Comparison of ENCODE assay signal across 8 mouse cellular contexts in the genomic region with DNA sequence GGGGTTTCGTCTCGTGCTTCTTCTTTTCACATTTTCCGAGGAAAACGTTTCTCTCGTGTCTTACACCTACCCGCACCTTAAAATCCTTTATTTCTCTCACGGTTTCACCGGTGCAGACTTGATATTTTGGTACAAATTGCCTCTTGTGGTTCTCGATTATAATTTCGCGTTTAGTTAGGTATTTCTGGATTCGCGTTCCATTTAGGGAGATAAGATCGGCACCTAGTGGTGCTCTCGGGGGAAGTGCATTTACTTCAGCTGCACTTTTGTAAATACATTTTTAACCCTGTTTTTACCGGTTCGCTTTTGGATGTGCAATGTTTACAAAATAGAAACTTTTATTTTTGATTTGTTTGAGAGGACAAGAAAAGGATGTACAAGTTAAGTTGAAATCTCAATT. TPM values are rescaled to one million over a fixed set of nuclear protein-coding genes. Genes with fewer than 3 reads are reported as not detected.
DNase-seq lines count a peak whose midpoint lies in the region; ATAC-seq and TF ChIP-seq lines count a peak whose summit lies in the region.

No protein-coding gene starts in this region.

- no peak; the same call in 1 of the 2 replicates for ATAC-seq in lung, embryonic 15.5 days (ENCODE audit: borderline replicate concordance, extremely low read depth, low FRiP score, low TSS enrichment)
- no peak for ATAC-seq in stomach, embryonic 14.5 days (ENCODE audit: insufficient number of reproducible peaks, insufficient read depth, low FRiP score, low read depth)

- H3K27me3 ChIP-seq in lung, embryonic 15.5 days, result no peaks in the 10 kb centered on the region
- no peaks in the 10 kb centered on the region for H3K27me3 ChIP-seq in stomach, embryonic 14.5 days (ENCODE audit: control insufficient read depth, insufficient read depth, low read length)

- H3K9ac ChIP-seq in lung, embryonic 15.5 days, result peak overlapping the region; percentile 62; the same call in 1 of the 2 replicates
- peak overlapping the region; percentile 41; the same call in 1 of the 2 replicates for H3K9ac ChIP-seq in stomach, embryonic 14.5 days (replicated peaks; ENCODE audit: low read depth, low read length)

- TF ChIP-seq CTCF in embryonic fibroblast, embryonic 13.5 days (IDR thresholded peaks at IDR 0.05; ENCODE audit: borderline replicate concordance, insufficient read depth, low read length), result no peak

- TF ChIP-seq POLR2A in embryonic fibroblast, embryonic 13.5 days (IDR thresholded peaks at IDR 0.05; ENCODE audit: low read depth, low read length), result no peak

- WGBS in lung, embryonic 15.5 days, result 3% methylated on average over 17 of the region's 17 CpGs
- WGBS in stomach, embryonic 14.5 days, result 2% methylated on average over 17 of the region's 17 CpGs

- peaks cover 9% of the 10 kb centered on the region for H3K36me3 ChIP-seq in lung, embryonic 15.5 days
- H3K36me3 ChIP-seq in stomach, embryonic 14.5 days (ENCODE audit: control insufficient read depth, insufficient read depth, low read length), result peaks cover 4% of the 10 kb centered on the region; the same call in 1 of the 2 replicates

- H3K27ac ChIP-seq in lung, embryonic 15.5 days, result peak overlapping the region; percentile 99
- H3K27ac ChIP-seq in embryonic fibroblast, embryonic 13.5 days (ENCODE audit: insufficient read depth, low read length), result peak overlapping the region; percentile 94
- H3K27ac ChIP-seq in stomach, embryonic 14.5 days (ENCODE audit: low read length), result peak overlapping the region; percentile 91

- peak overlapping the region; percentile 64 for H3K4me3 ChIP-seq in lung, embryonic 15.5 days
- H3K4me3 ChIP-seq in embryonic fibroblast, embryonic 13.5 days (ENCODE audit: insufficient read depth, low read length), result peak overlapping the region; percentile 66
- peak overlapping the region; percentile 52 for H3K4me3 ChIP-seq in stomach, embryonic 14.5 days (ENCODE audit: low read depth, low read length)

- no peak for DNase-seq in lung, postnatal 10 days
- DNase-seq in liver, result peak; percentile 46
- no peak for DNase-seq in urinary bladder, postnatal 36 days (ENCODE audit: low spot score in 2 of 2)
- DNase-seq in kidney, postnatal 4 days, result no peak
- no peak for DNase-seq in Muller cell, postnatal 12 days (ENCODE audit: inconsistent ontology term)

- peak overlapping the region; percentile 49 for H3K4me2 ChIP-seq in lung, embryonic 15.5 days
- peak overlapping the region; percentile 28 for H3K4me2 ChIP-seq in stomach, embryonic 14.5 days (replicated peaks; ENCODE audit: low read depth, low read length)

- H3K9me3 ChIP-seq in lung, embryonic 15.5 days, result no peaks in the 10 kb centered on the region; the same call in 1 of the 2 replicates
- H3K9me3 ChIP-seq in stomach, embryonic 14.5 days (ENCODE audit: control insufficient read depth, low read depth, low read length), result no peaks in the 10 kb centered on the region; the same call in 1 of the 2 replicates

- H3K4me1 ChIP-seq in lung, embryonic 15.5 days, result peaks cover 17% of the 10 kb centered on the region
- no peaks in the 10 kb centered on the region for H3K4me1 ChIP-seq in embryonic fibroblast, embryonic 13.5 days (ENCODE audit: control insufficient read depth, insufficient read depth, low read length)
- H3K4me1 ChIP-seq in stomach, embryonic 14.5 days (ENCODE audit: control insufficient read depth, insufficient read depth, low read length), result 0 out of 2 replicates have a peak, but pooled peaks cover 3% of the 10 kb centered on the region

RNA-seq across cellular contexts. Expression of gene Atf7ip, which starts 13.3 kb away (rescaled TPM):
- polyA plus RNA-seq in lung, embryonic 15.5 days (2015; fragmentation: Nextera tagmentation; extraction: Ambion mirVana), result 36.8 and 44.9 TPM in 2 replicates
- 68.6 and 75.8 TPM in 2 replicates for polyA plus RNA-seq in embryonic fibroblast, embryonic 13.5 days (2011; ENCODE audit: insufficient read length, low read depth, missing spikeins)
- 49.9 and 59.3 TPM in 2 replicates for polyA plus RNA-seq in stomach, embryonic 14.5 days (2014; fragmentation: Nextera tagmentation; extraction: Ambion mirVana)
